Mouse (Mus musculus) T-cell, adult 66 days (primary cell): ENCODE measurements around the gene Nab2. TPM values are rescaled to one million over a fixed set of nuclear protein-coding genes. Genes with fewer than 3 reads are reported as not detected.

Source experiments
- total RNA-seq, 2 experiments: library from RNA; stranded (reverse); gene quantifications; 3 replicates in 1 of 2; 4 replicates in 1 of 2; pipeline ENCODE4 v1.2.4; 2023

Nab2 gene
- total RNA-seq, result 10 to 100 TPM; 37.4 to 53.9 TPM

GRCm38 (mm10) chr10:127668093-127669050, at the start of gene Nab2:
Gene Nab2, minus strand, starts transcription at chr10:127668568.

GRCm38 (mm10) chr10:127704766-127705220, 36.4 kb upstream of the Nab2 start, which contains the start of gene Myo1a:
Gene Myo1a, plus strand, starts transcription at chr10:127705170.

GRCm38 (mm10) chr10:127666501-127667268, 1.7 kb downstream of the Nab2 start, which contains the start of gene Nemp1:
Gene Nemp1, plus strand, starts transcription at chr10:127666901.

GRCm38 (mm10) chr10:127642772-127643552, 25.4 kb downstream of the Nab2 start, which contains the start of gene Stat6:
Gene Stat6, plus strand, starts transcription at chr10:127642986.

GRCm38 (mm10) chr10:127620406-127621190, 47.8 kb downstream of the Nab2 start, which contains the start of gene Lrp1:
Gene Lrp1, minus strand, starts transcription at chr10:127621148.

Other genes starting within 250 kb of the Nab2 start
- 10 to 100 TPM in 1 of 2 experiments, 1 to 10 TPM in 1; 8.7 to 12.0 TPM for gene Stac3, start 166.9 kb downstream of the Nab2 start, total RNA-seq
- not detected for gene Ndufa4l2, start 153.6 kb downstream of the Nab2 start, total RNA-seq
- gene Shmt2, start 146.1 kb downstream of the Nab2 start, total RNA-seq, result 10 to 100 TPM; 95.6 to 98.7 TPM
- not detected for gene Nxph4, start 134.0 kb downstream of the Nab2 start, total RNA-seq
- 1 to 10 TPM; 5.4 to 6.5 TPM for gene Lrp1, start 47.4 kb downstream of the Nab2 start, total RNA-seq
- gene Stat6, start 25.6 kb downstream of the Nab2 start, total RNA-seq, result 100 to 1,000 TPM; 198 to 232 TPM
- 10 to 100 TPM in 1 of 2 experiments, 1 to 10 TPM in 1; 9.4 to 11.9 TPM for gene Nemp1, start 1.7 kb downstream of the Nab2 start, total RNA-seq
- under 1 TPM; 0.15 to 0.73 TPM for gene Myo1a, start 36.6 kb upstream of the Nab2 start, total RNA-seq
- gene Tac2, start 55.9 kb upstream of the Nab2 start, total RNA-seq, result not detected
- gene Zbtb39, start 71.0 kb upstream of the Nab2 start, total RNA-seq, result 10 to 100 TPM; 11.5 to 14.0 TPM
- under 1 TPM in 1 of 2 experiments, not detected in 1; 0.15 TPM for gene Gpr182, start 83.2 kb upstream of the Nab2 start, total RNA-seq
- under 1 TPM; 0.17 to 0.36 TPM for gene Rdh1, start 91.2 kb upstream of the Nab2 start, total RNA-seq
- gene Rdh16f1, start 91.2 kb upstream of the Nab2 start, total RNA-seq, result under 1 TPM in 1 of 2 experiments, not detected in 1; 0.82 TPM
- gene Rdh9, start 107.8 kb upstream of the Nab2 start, total RNA-seq, result under 1 TPM in 1 of 2 experiments, not detected in 1; 0.47 TPM
- gene Rdh16, start 132.6 kb upstream of the Nab2 start, total RNA-seq, result not detected
- gene Rdh19, start 181.4 kb upstream of the Nab2 start, total RNA-seq, result not detected
- not detected for gene Rdh16f2, start 197.9 kb upstream of the Nab2 start, total RNA-seq
- gene Rdh7, start 220.2 kb upstream of the Nab2 start, total RNA-seq, result not detected
- not detected for gene Sdr9c7, start 229.9 kb upstream of the Nab2 start, total RNA-seq